ENCODE assay signal across 12 mouse cellular contexts in the genomic region with DNA sequence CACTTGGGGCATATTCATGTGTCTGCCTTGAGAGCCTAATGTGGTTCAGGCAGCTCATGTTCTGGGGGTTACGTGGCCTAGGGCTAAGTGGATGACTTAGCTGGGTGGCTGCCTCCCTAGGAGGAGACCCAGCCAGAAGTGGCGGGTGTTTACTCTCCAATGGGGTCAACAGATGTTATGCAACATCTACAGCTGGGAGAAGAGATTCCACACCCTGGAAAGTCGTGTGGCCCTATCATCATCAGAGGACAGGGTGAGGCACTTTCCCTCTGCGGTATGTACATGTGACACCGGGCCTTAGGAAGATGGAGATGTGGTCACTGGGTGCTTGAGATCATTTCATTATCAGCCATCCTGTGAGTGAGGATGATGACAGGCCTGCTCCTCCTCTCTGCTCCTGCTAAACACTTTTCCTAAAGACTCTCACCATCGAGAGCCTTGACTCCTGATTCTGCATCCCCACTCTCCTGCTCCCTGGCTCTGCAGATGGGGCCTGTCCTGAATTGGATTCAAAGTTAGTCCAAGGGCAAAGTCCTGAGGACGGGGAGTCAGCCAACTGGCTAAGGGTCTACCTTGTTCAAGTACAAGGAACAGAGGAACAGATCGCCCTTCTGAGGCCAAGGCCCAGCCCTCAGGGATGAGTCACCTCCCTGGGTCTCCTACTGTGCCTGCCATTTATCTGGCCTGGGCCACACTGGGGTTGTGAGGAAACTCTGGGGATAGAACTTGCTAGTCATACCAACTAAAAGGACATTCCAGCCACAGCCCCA.
DNase-seq lines count a peak whose midpoint lies in the region; ATAC-seq lines count a peak whose summit lies in the region.
"Had no signal": no experiment of that assay in that cellular context is flagged by ENCODE, and none has a peak within 500 bp of the region (broad histone marks: within the 10 kb centered on the region; RNA-seq: fewer than 3 reads in every experiment).

No protein-coding gene starts in this region.

- DNase-seq in lung, adult 18-20 months = peak; percentile 18 to 43
- DNase-seq in lung, postnatal 4 days = no peak
- DNase-seq in Muller cell, postnatal 12 days (ENCODE audit: inconsistent ontology term) = peak; percentile 21
- DNase-seq in gastrocnemius, postnatal 36 days = peak; percentile 41 to 46
- DNase-seq in heart, postnatal 10 days = peak; percentile 48 to 49
- DNase-seq in thymus, adult 18-20 months = no peak
- no peak for DNase-seq in layer of hippocampus, adult 9-10 months (ENCODE audit: low spot score)
- DNase-seq: cerebellum, adult 9-10 months; left cerebral cortex, postnatal 4 days; right cerebral cortex, postnatal 4 days had no signal

- intact Hi-C loops in gastrocnemius, postnatal 36 days (cut with DNase I) = no loop called here
- intact Hi-C loops in heart, postnatal 10 days (cut with DNase I) = no loop called here

- no peak for ATAC-seq in erythroblast, adult 5-6 weeks (replicated peaks; ENCODE audit: low FRiP score, poor library complexity, severe bottlenecking)
- ATAC-seq: hindbrain, embryonic 16.5 days had no signal

Comparison
In these comparisons a context has a peak if more than half of its experiments do, and no peak if none do; other contexts are left out.
1. DNase-seq: peak in lung, adult 18-20 months (2 of 2), Muller cell, postnatal 12 days (single experiment), gastrocnemius, postnatal 36 days (2 of 2) and heart, postnatal 10 days (2 of 2); none in lung, postnatal 4 days (0 of 2), thymus, adult 18-20 months (0 of 2) and layer of hippocampus, adult 9-10 months (single experiment).